Mouse (Mus musculus) ES-Bruce4 (cell line): ENCODE measurements around the gene Syne1.

Experiments
- CTCF ChIP-seq: IDR thresholded peaks from one replicate; pipeline ENCODE4 v1.8.1; 2011; ENCODE audit warnings: low read depth, low read length
- POLR2A ChIP-seq: IDR thresholded peaks from one replicate; pipeline ENCODE4 v1.8.1; 2011; ENCODE audit warnings: low read length; ENCODE audit not compliant: insufficient read depth

DNA sequence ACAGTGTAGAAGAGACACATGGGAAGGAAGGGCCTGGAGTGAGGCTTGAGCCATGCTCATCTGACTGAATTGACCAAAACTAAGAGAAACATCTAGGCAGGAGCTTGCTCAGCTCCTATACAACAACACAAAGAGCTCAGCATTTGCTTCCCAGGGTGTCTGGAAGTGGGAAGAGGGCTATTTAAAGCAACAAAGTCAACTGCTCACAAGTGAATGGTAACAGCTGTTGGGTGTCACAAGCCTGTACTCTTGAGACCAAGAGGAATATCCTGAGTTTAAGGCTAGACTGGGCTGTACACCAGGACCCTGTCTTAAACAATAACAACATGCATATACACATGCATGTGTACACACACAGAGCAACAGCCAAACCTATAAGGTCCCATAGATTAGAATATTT, 297.5 kb downstream of the Syne1 start:
- TF ChIP-seq CTCF = no peak
- no peak for TF ChIP-seq POLR2A
